Mouse (Mus musculus) embryonic facial prominence, embryonic 14.5 days (tissue): ENCODE measurements around the gene Zfp277. TPM values are rescaled to one million over a fixed set of nuclear protein-coding genes. Genes with fewer than 3 reads are reported as not detected.

Source experiments
- ATAC-seq: fragments of 200-750 bp; cut with Nextera tagmentation; 2 replicates; pipeline ENCODE4 v1.8.0; 2017; ENCODE audit warnings: low read depth, moderate number of reproducible peaks, moderate TSS enrichment
- DNase-seq: peaks from one replicate; pipeline ENCODE4 v3.0.0-alpha.2; 2015; ENCODE audit warnings: low spot score
- H3K27ac ChIP-seq: fragments of 300-500 bp; sonication (generic); replicated peaks from 2 replicates; pipeline ENCODE4 v1.5.1; 2014; ENCODE audit warnings: low read depth, mild to moderate bottlenecking, low read length, moderate library complexity
- H3K27me3 ChIP-seq: fragments of 300-500 bp; sonication (generic); replicated peaks from 2 replicates; pipeline ENCODE4 v1.6.1; 2014; ENCODE audit warnings: low read length; ENCODE audit not compliant: control insufficient read depth, insufficient read depth
- H3K36me3 ChIP-seq: fragments of 300-500 bp; sonication (generic); 2 replicates; pipeline ENCODE4 v1.6.1; 2014; ENCODE audit warnings: low read length, mixed read lengths; ENCODE audit not compliant: control insufficient read depth, insufficient read depth
- H3K4me1 ChIP-seq: fragments of 300-500 bp; sonication (generic); 2 replicates; pipeline ENCODE4 v1.6.1; 2014; ENCODE audit warnings: antibody characterized with exemption, low read length; ENCODE audit not compliant: control insufficient read depth, insufficient read depth
- H3K4me2 ChIP-seq: fragments of 300-500 bp; sonication (generic); 2 replicates; pipeline ENCODE4 v1.6.1; 2014; ENCODE audit warnings: low read depth, mild to moderate bottlenecking, low read length, moderate library complexity, mixed read lengths
- H3K4me3 ChIP-seq: fragments of 300-500 bp; sonication (generic); 2 replicates; pipeline ENCODE4 v1.5.1; 2014; ENCODE audit warnings: low read depth, mild to moderate bottlenecking, low read length
- H3K9ac ChIP-seq: fragments of 300-500 bp; sonication (generic); 2 replicates; pipeline ENCODE4 v1.6.1; 2014; ENCODE audit warnings: low read depth, mild to moderate bottlenecking, low read length, moderate library complexity, mixed read lengths
- H3K9me3 ChIP-seq: fragments of 300-500 bp; sonication (generic); 2 replicates; pipeline ENCODE4 v1.6.1; 2016; ENCODE audit warnings: low read length; ENCODE audit not compliant: control insufficient read depth
- WGBS: fragments of 180-500 bp; shearing (Covaris S2); extraction: QIAGEN DNeasy Blood & Tissue Kit; methylation state at CpG from one replicate; pipeline ENCODE4 v1.1.7; 2014; 5-methylcytosine and 5-hydroxymethylcytosine counted together
- polyA plus RNA-seq: library from polyadenylated mRNA; unstranded; fragments of >200 nt; fragmentation: Nextera tagmentation; extraction: Ambion mirVana; gene quantifications from 2 replicates; pipeline ENCODE4 v1.2.1, GENCODE M21; 2014

Zfp277 gene
- 35.7 and 36.6 TPM in 2 replicates for polyA plus RNA-seq

DNA sequence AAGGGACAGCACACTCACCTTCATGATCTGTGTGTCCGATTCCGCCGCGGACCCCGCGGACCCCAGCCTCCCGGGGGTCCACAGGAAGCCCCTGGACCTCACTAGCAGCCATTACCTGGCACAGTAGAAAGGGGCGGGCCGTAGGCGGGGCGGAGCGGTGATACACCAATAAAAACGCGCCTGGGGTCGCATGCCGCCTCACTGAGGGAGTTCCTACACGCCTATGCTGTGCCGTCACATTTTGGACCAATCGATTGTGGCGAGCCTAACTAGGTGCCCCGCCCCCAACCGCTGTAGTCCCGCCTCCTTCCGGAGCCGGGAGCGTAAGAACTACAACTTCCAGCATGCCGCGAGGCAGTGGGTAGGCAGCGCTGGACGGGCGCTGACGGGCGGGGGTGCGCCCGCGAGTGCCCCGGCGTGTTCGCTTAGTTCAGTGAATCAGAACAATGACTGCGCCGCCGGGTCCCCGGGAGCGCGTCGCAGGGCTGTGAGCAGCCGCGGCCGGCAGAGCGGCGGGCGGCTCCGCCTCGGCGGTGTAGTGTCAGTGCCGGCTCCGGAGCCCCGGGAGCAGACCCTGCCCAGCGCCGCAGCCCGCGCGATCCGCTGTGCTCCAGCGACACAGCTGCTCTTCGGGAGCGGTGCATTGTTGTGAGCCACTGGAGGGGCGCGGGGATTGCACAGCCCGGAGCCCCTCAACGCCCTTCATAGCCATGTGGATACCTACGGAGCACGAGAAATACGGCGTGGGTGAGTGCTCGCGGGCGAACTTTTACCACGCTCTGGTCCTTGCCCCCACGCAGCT, at the start of gene Zfp277, which contains the start of gene Dock4:
TSS of gene Zfp277 (minus strand) at position 255 of the 802 bp plus-strand sequence.
TSS of gene Dock4 (plus strand) at position 305 of the 802 bp plus-strand sequence.
- ATAC-seq (peak; percentile 99), DNase-seq (peak; percentile 100)
- 2% methylated on average over 34 of the region's 80 CpGs for WGBS
- Histone ChIP-seq H3K9ac (peak within 1 kb of the TSS; percentile 72), H3K4me1 (peaks cover 28% of the 10 kb centered on the region), H3K36me3 (no peaks in the 10 kb centered on the region), H3K4me2 (peak within 1 kb of the TSS; percentile 89), H3K27me3 (no peaks in the 10 kb centered on the region), H3K9me3 (no peaks in the 10 kb centered on the region), H3K4me3 (peak within 1 kb of the TSS; percentile 67), H3K27ac (peak within 1 kb of the TSS; percentile 88)

DNA sequence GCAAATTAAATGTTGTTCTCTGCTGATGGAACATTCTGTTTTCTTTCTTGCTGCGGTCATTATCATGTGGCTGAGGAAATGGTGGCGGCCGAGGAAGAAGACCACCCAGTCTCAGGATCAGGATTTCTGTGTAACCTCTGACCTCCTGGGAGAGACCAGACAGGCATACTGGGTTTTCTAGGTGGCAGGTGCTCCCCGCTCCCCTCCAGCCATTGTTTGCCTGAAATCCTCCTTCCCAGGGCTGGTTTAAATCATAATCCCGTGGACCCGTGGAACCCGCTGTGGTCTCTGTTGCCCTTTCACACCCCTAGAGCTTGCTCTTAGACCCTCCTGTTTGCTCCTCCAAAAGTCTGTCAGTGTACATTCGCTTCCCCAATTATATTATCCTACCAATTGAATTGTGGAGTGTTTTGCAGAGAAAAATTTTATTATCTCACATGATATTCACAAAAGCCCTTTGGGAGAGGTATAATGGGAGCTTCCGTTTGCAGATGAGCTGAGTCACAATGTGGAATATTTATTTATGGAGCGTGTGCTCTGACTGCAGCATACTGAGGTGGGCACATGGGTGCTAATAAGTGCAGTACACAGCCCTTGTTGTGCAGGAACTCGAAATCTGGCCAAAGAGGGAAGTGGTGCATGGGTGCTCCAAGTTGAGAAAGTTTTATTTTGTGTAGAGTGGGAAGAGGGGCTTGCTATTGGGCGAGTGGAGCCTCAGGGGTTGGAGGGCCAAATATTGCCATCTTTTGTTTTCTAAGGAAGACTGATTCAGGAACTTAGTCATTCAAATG, 40.5 kb upstream of the Zfp277 start:
- Histone ChIP-seq H3K4me1 (no peaks in the 10 kb centered on the region), H3K9me3 (no peaks in the 10 kb centered on the region), H3K27me3 (no peaks in the 10 kb centered on the region), H3K4me3 (no peak overlapping the region), H3K4me2 (no peak overlapping the region), H3K9ac (no peak overlapping the region), H3K36me3 (no peaks in the 10 kb centered on the region), H3K27ac (no peak overlapping the region)
- no peak for ATAC-seq
- DNase-seq, result no peak
- 62% methylated on average over 12 of the region's 12 CpGs for WGBS

DNA sequence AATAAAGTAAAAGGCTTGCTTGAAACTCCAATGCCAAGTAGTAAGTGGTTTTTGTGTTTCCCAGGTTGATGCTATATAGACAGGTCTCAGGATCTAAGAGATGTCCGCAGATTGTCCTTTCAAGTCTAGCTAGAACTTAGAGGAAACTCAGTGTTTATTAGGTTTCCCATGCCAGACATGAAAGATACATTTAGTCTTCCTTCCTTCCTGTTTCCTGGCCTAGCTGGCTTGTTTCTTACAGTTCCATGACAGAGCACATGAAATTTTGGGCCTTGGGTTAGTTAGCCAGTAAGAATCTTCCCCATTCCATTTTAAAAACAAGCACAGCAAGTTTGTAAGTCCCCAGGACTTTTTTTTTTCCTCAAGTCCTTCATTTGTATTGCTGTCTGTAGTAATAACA, 39.5 kb upstream of the Zfp277 start:
- Histone ChIP-seq H3K9ac (no peak overlapping the region), H3K4me1 (no peaks in the 10 kb centered on the region), H3K36me3 (no peaks in the 10 kb centered on the region), H3K4me2 (no peak overlapping the region), H3K27me3 (no peaks in the 10 kb centered on the region), H3K9me3 (no peaks in the 10 kb centered on the region), H3K4me3 (no peak overlapping the region), H3K27ac (no peak overlapping the region)
- DNase-seq (no peak), ATAC-seq (no peak)
- 83% methylated on average over 1 of the region's 1 CpGs for WGBS

- WGBS, result 30% methylated on average over 3 of the region's 3 CpGs
- Histone ChIP-seq H3K36me3 (no peaks in the 10 kb centered on the region), H3K27ac (0 out of 2 replicates have a peak overlapping the region, but pooled peaks have one; percentile 22), H3K4me3 (no peak overlapping the region), H3K4me2 (no peak overlapping the region), H3K9ac (no peak overlapping the region), H3K27me3 (no peaks in the 10 kb centered on the region), H3K9me3 (no peaks in the 10 kb centered on the region), H3K4me1 (no peaks in the 10 kb centered on the region)
- ATAC-seq (no peak), DNase-seq (peak; percentile 47)
These were observed 38.5 kb upstream of the Zfp277 start for GRCm38 (mm10) chr12:40484224-40484623.

DNA sequence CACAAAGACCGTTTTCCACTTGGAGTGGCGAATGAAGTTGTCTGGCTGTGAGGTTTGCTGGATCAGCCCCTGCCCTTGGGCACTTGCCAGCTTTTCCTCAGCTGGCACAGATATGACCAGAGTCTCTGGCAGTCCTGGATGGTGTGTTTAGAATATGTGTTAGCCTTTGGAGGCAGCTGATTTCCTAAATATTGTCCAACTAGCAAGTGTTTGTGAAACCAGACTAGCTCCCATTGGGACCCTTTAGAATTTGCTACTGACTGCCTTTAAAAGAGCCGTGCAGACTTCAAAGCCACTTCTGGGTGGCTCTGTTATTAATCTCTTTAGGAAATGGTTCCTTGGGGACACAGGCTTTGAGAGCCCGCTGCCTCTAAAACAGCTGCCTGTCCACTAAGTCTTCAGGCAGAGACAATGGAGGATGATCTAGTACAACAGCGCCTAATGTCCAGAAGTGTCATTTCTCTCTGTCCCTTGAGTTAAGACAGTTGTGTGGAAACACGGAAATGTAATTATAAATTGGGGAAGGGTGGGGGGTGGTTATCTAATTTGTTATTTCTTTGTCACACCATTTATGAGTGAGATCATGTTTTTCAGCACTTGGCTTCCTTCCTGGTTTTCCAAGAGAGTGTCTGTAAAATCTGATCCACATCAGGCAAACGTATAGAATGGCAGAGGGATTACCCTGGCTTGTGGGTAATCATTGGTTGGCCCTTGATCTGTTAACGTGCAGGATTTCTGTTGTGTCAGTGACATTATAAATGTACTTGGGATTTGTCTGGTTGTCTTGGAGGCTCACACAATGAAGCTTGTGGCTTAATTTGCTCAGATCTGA, 32.1 kb upstream of the Zfp277 start:
- H3K27ac ChIP-seq, result no peak overlapping the region
- peaks cover 23% of the 10 kb centered on the region for H3K4me1 ChIP-seq
- no peak overlapping the region for H3K4me3 ChIP-seq
- WGBS, result 31% methylated on average over 8 of the region's 8 CpGs
- no peak overlapping the region for H3K9ac ChIP-seq
- ATAC-seq (peak; percentile 47; the same call in 1 of the 2 replicates), DNase-seq (peak; percentile 65)
- no peaks in the 10 kb centered on the region for H3K36me3 ChIP-seq
- 0 out of 2 replicates have a peak, but pooled peaks cover 2% of the 10 kb centered on the region for H3K27me3 ChIP-seq
- H3K4me2 ChIP-seq, result no peak overlapping the region
- H3K9me3 ChIP-seq, result no peaks in the 10 kb centered on the region

DNA sequence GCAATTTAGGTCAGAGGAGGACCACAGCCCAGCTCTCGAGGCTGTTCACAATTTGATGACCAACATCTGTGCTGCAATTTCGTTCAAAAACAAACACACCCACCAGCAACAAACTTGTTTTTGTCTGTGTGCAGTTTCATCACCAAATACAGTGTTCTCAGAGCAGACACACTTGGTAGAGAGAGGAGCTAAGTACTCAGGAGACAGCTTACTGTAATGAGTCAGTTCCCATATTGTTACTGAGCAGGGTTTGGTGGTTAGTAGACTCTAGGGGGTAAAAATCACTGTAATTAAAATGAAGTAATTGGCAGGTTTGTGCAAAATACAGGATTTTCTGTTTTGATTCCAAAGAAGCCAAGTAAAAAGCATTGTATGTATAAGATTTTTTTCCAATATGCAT, 28.0 kb upstream of the Zfp277 start:
- DNase-seq (no peak), ATAC-seq (peak; percentile 67; the same call in 1 of the 2 replicates)
- no peaks in the 10 kb centered on the region for H3K27me3 ChIP-seq
- H3K36me3 ChIP-seq, result no peaks in the 10 kb centered on the region
- H3K27ac ChIP-seq, result no peak overlapping the region
- H3K4me2 ChIP-seq, result no peak overlapping the region
- WGBS, result 21% methylated on average over 2 of the region's 2 CpGs
- no peak overlapping the region for H3K9ac ChIP-seq
- H3K4me3 ChIP-seq, result no peak overlapping the region
- peaks cover 36% of the 10 kb centered on the region for H3K4me1 ChIP-seq
- no peaks in the 10 kb centered on the region for H3K9me3 ChIP-seq

GRCm38 (mm10) chr12:40471649-40472399, 26.1 kb upstream of the Zfp277 start:
- 35% methylated on average over 11 of the region's 11 CpGs for WGBS
- ATAC-seq, result no peak
- H3K9me3 ChIP-seq, result no peaks in the 10 kb centered on the region
- DNase-seq, result peak; percentile 72
- H3K27ac ChIP-seq, result peak overlapping the region; percentile 21; the same call in 1 of the 2 replicates
- peaks cover 27% of the 10 kb centered on the region for H3K4me1 ChIP-seq
- H3K36me3 ChIP-seq, result no peaks in the 10 kb centered on the region
- H3K27me3 ChIP-seq, result no peaks in the 10 kb centered on the region
- H3K9ac ChIP-seq, result no peak overlapping the region
- peak overlapping the region; percentile 37 for H3K4me2 ChIP-seq
- H3K4me3 ChIP-seq, result no peak overlapping the region
